Mouse (Mus musculus) G1E (cell line): ENCODE data around the gene Spi1.

Source experiments
- CTCF ChIP-seq: IDR thresholded peaks from 2 replicates; pipeline ENCODE4 v1.5.1; 2012; ENCODE audit warnings: low read depth, low read length, inconsistent platforms, mixed read lengths
- GATA2 ChIP-seq: IDR thresholded peaks from 2 replicates; pipeline ENCODE4 v1.6.1; 2012; ENCODE audit warnings: low read depth, low read length, inconsistent platforms, borderline replicate concordance

GRCm38 (mm10) chr2:91110429-91110828 is 28.2 kb downstream of the Spi1 start:
- TF ChIP-seq CTCF (no peak), GATA2 (no peak)
